Mouse (Mus musculus) liver, embryonic 14.5 days (tissue): ENCODE measurements around the gene Hoxa5.

ENCODE experiments used
- CTCF ChIP-seq: IDR thresholded peaks from 2 replicates; pipeline ENCODE4 v1.5.1; 2016; ENCODE audit warnings: antibody characterized with exemption, low read depth, control low read depth
- EP300 ChIP-seq: IDR thresholded peaks from 2 replicates; pipeline ENCODE4 v1.6.1; 2016; ENCODE audit warnings: antibody characterized with exemption, low read depth

- TF ChIP-seq CTCF, result no peak
- no peak for TF ChIP-seq EP300
These were observed 31.5 kb upstream of the Hoxa5 start for GRCm38 (mm10) chr6:52235866-52236265.
